Mouse (Mus musculus): Measurements from ENCODE around the gene Lysmd4.

DNA sequence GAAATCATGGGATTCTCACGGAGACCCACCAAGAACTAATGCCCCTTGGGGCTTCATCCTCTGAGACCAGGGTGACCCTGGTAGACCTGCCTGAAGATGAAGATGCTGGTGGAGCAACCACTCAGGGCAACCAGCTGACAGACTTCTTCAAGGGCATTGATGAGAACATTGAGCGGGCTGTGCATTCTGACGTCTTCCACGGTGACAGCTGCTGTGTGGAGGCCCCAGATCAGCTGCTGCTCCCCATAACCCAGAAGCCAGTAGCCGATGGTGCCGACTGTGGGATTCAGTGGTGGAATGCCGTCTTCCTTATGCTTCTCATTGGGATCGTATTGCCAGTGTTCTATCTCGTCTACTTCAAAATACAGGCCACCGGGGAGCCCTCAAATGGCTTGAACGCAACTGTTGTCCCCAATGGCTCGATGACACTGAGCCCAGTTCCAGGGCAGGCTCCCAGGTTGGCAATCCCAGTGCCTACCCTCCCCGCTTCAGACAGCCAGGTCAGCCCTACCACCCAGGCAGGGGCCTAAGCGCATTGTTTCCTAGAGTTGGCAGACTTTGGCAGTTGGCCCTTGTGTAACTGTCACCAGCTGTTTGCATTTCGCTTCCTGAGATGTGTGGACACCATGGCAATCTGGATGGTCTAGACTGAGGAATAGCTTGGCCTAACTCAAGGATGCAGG lies 3.7 kb downstream of the Lysmd4 start:
- TF ChIP-seq CTCF (IDR thresholded peaks at IDR 0.05; ENCODE audit: borderline replicate concordance, insufficient read depth, low read depth, low read length) (no peak), POLR2A (IDR thresholded peaks at IDR 0.05; ENCODE audit: borderline replicate concordance, insufficient read depth, low read length) (no peak)

All from cerebellum, adult 2 months (tissue).